Mouse (Mus musculus): ENCODE measurements around the gene Zpbp2. TPM values are rescaled to one million over a fixed set of nuclear protein-coding genes. Genes with fewer than 3 reads are reported as not detected.

Zpbp2 gene
- polyA plus RNA-seq, 1 experiment from 2014 or later = 0.43 TPM

- Histone ChIP-seq H3K9ac (ENCODE audit: low read depth, low read length) (no peak overlapping the region), H3K4me3 (replicated peaks; ENCODE audit: low read depth, low read length) (peak overlapping the region; percentile 58), H3K27me3 (ENCODE audit: insufficient read depth, low read length) (peaks cover 17% of the 10 kb centered on the region; the same call in 1 of the 2 replicates), H3K27ac (no peak overlapping the region), H3K4me1 (replicated peaks; ENCODE audit: insufficient read depth, low read length) (peaks cover 11% of the 10 kb centered on the region; the same call in 1 of the 2 replicates), H3K36me3 (ENCODE audit: insufficient read depth, low read length) (no peaks in the 10 kb centered on the region), H3K4me2 (ENCODE audit: low read length) (peak overlapping the region; percentile 80), H3K9me3 (replicated peaks; ENCODE audit: low read length) (no peaks in the 10 kb centered on the region)
- DNase-seq (ENCODE audit: low spot score) = no peak
- 20% methylated on average over 20 of the region's 20 CpGs for WGBS
- no peak for ATAC-seq (replicated peaks; ENCODE audit: low FRiP score, low read depth)
- TF ChIP-seq CTCF (IDR thresholded peaks at IDR 0.05; ENCODE audit: low read depth) = no peak
Observed at GRCm38 (mm10) chr11:98550311-98550974, 454 bp upstream of the Zpbp2 start.

- TF ChIP-seq CTCF (IDR thresholded peaks at IDR 0.05; ENCODE audit: low read depth) = no peak
- Histone ChIP-seq H3K4me1 (replicated peaks; ENCODE audit: insufficient read depth, low read length) (peaks cover 6% of the 10 kb centered on the region; the same call in 1 of the 2 replicates), H3K9ac (ENCODE audit: low read depth, low read length) (no peak overlapping the region), H3K4me2 (ENCODE audit: low read length) (no peak overlapping the region), H3K27me3 (ENCODE audit: insufficient read depth, low read length) (0 out of 2 replicates have a peak, but pooled peaks cover under 1% of the 10 kb centered on the region), H3K36me3 (ENCODE audit: insufficient read depth, low read length) (no peaks in the 10 kb centered on the region), H3K9me3 (replicated peaks; ENCODE audit: low read length) (no peaks in the 10 kb centered on the region), H3K27ac (no peak overlapping the region), H3K4me3 (replicated peaks; ENCODE audit: low read depth, low read length) (no peak overlapping the region)
- DNase-seq (ENCODE audit: low spot score) (no peak), ATAC-seq (replicated peaks; ENCODE audit: low FRiP score, low read depth) (no peak)
- WGBS = 92% methylated on average over 4 of the region's 4 CpGs
Observed at GRCm38 (mm10) chr11:98553966-98554365, 3.1 kb downstream of the Zpbp2 start.

- Histone ChIP-seq H3K9ac (ENCODE audit: low read depth, low read length) (no peak overlapping the region), H3K4me3 (replicated peaks; ENCODE audit: low read depth, low read length) (no peak overlapping the region), H3K9me3 (replicated peaks; ENCODE audit: low read length) (no peaks in the 10 kb centered on the region), H3K36me3 (ENCODE audit: insufficient read depth, low read length) (no peaks in the 10 kb centered on the region), H3K27ac (no peak overlapping the region), H3K4me2 (ENCODE audit: low read length) (no peak overlapping the region), H3K4me1 (replicated peaks; ENCODE audit: insufficient read depth, low read length) (peaks cover 6% of the 10 kb centered on the region; the same call in 1 of the 2 replicates), H3K27me3 (ENCODE audit: insufficient read depth, low read length) (no peaks in the 10 kb centered on the region)
- 64% methylated on average over 12 of the region's 12 CpGs for WGBS
- DNase-seq (ENCODE audit: low spot score) = peak; percentile 51
- ATAC-seq (replicated peaks; ENCODE audit: low FRiP score, low read depth) = no peak
- peak; percentile 66 for TF ChIP-seq CTCF (IDR thresholded peaks at IDR 0.05; ENCODE audit: low read depth)
Observed at GRCm38 (mm10) chr11:98555124-98555700, 4.3 kb downstream of the Zpbp2 start.

DNA sequence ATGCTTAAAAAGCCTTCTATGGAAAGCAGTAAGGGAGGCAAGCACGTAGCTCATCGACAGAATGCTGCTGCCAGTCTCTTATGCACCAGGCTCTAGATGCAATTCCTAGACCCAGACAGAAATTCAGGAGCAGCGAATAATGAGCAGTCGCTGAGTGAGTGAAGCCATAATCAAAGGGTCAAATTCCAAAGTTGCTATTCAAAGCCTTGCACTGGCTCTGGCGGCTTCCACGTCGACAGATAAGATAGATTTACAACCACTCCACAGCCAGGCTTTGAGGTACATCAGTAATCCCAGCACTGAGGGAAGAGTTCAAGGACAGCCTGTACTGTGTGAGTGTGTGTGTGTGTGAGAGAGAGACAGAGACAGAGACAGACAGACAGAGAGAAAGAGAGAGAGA is 10.0 kb downstream of the Zpbp2 start:
- WGBS = 29% methylated on average over 7 of the region's 7 CpGs
- Histone ChIP-seq H3K4me1 (replicated peaks; ENCODE audit: insufficient read depth, low read length) (no peaks in the 10 kb centered on the region), H3K36me3 (ENCODE audit: insufficient read depth, low read length) (no peaks in the 10 kb centered on the region), H3K9me3 (replicated peaks; ENCODE audit: low read length) (no peaks in the 10 kb centered on the region), H3K9ac (ENCODE audit: low read depth, low read length) (no peak overlapping the region), H3K4me3 (replicated peaks; ENCODE audit: low read depth, low read length) (no peak overlapping the region), H3K27me3 (ENCODE audit: insufficient read depth, low read length) (no peaks in the 10 kb centered on the region), H3K27ac (no peak overlapping the region), H3K4me2 (ENCODE audit: low read length) (no peak overlapping the region)
- DNase-seq (ENCODE audit: low spot score) = no peak
- TF ChIP-seq CTCF (IDR thresholded peaks at IDR 0.05; ENCODE audit: low read depth) = no peak
- ATAC-seq (replicated peaks; ENCODE audit: low FRiP score, low read depth) = no peak

DNA sequence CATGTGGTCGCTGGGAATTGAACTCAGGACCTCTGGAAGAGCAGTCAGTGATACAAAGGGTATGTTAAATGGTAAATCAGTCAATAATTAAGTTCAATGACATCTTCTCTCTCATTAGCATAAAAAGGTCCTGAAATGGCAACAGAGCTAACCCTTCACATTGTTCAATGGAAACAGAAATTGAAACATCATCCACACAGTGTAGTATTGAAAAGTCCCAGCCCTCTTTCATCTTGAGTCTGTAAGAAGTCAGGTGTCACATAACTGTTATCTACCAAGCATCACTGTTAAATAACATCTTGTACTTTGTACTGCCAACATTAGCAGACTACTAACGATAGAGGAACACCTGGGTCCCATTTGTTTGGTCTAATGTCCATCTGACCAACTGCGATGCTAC is 12.1 kb downstream of the Zpbp2 start:
- no peak for TF ChIP-seq CTCF (IDR thresholded peaks at IDR 0.05; ENCODE audit: low read depth)
- no peak overlapping the region for H3K27ac ChIP-seq
- H3K4me2 ChIP-seq (ENCODE audit: low read length) = no peak overlapping the region
- 81% methylated on average over 3 of the region's 3 CpGs for WGBS
- ATAC-seq (replicated peaks; ENCODE audit: low FRiP score, low read depth) (no peak), DNase-seq (ENCODE audit: low spot score) (no peak)
- H3K4me3 ChIP-seq (replicated peaks; ENCODE audit: low read depth, low read length) = no peak overlapping the region
- H3K9me3 ChIP-seq (replicated peaks; ENCODE audit: low read length) = no peaks in the 10 kb centered on the region
- H3K36me3 ChIP-seq (ENCODE audit: insufficient read depth, low read length) = no peaks in the 10 kb centered on the region
- no peak overlapping the region for H3K9ac ChIP-seq (ENCODE audit: low read depth, low read length)
- no peaks in the 10 kb centered on the region for H3K4me1 ChIP-seq (replicated peaks; ENCODE audit: insufficient read depth, low read length)
- no peaks in the 10 kb centered on the region for H3K27me3 ChIP-seq (ENCODE audit: insufficient read depth, low read length)

- H3K27me3 ChIP-seq (ENCODE audit: insufficient read depth, low read length) = no peaks in the 10 kb centered on the region
- no peaks in the 10 kb centered on the region for H3K36me3 ChIP-seq (ENCODE audit: insufficient read depth, low read length)
- no peak for DNase-seq (ENCODE audit: low spot score)
- no peak overlapping the region for H3K4me2 ChIP-seq (ENCODE audit: low read length)
- 46% methylated on average over 13 of the region's 13 CpGs for WGBS
- H3K4me3 ChIP-seq (replicated peaks; ENCODE audit: low read depth, low read length) = no peak overlapping the region
- ATAC-seq (replicated peaks; ENCODE audit: low FRiP score, low read depth) = no peak
- H3K4me1 ChIP-seq (replicated peaks; ENCODE audit: insufficient read depth, low read length) = no peaks in the 10 kb centered on the region
- no peaks in the 10 kb centered on the region for H3K9me3 ChIP-seq (replicated peaks; ENCODE audit: low read length)
- no peak overlapping the region for H3K27ac ChIP-seq
- H3K9ac ChIP-seq (ENCODE audit: low read depth, low read length) = no peak overlapping the region
- TF ChIP-seq CTCF (IDR thresholded peaks at IDR 0.05; ENCODE audit: low read depth) = no peak
Observed at GRCm38 (mm10) chr11:98563921-98564414, 13.1 kb downstream of the Zpbp2 start.
